Mouse (Mus musculus) midbrain, embryonic 13.5 days (tissue): Measurements from ENCODE around the gene Peg10. TPM values are rescaled to one million over a fixed set of nuclear protein-coding genes. Genes with fewer than 3 reads are reported as not detected.
A peak's percentile ranks its signal among the peaks of the same experiment; 100 is the strongest.

Experiments
- ATAC-seq: fragments of 200-750 bp; cut with Nextera tagmentation; 2 replicates; pipeline ENCODE4 v1.8.0; 2017; ENCODE audit warnings: mild to moderate bottlenecking, moderate TSS enrichment, moderate library complexity
- H3K27ac ChIP-seq: fragments of 300-500 bp; sonication (generic); 2 replicates; pipeline ENCODE4 v1.5.1; 2015; ENCODE audit warnings: inconsistent platforms, mild to moderate bottlenecking, moderate library complexity
- H3K27me3 ChIP-seq: fragments of 300-500 bp; sonication (generic); 2 replicates; pipeline ENCODE4 v1.6.1; 2015; ENCODE audit warnings: mild to moderate bottlenecking, inconsistent platforms
- H3K36me3 ChIP-seq: fragments of 300-500 bp; sonication (generic); 2 replicates; pipeline ENCODE4 v1.6.1; 2015; ENCODE audit warnings: mild to moderate bottlenecking, inconsistent platforms
- H3K4me1 ChIP-seq: fragments of 300-500 bp; sonication (generic); replicated peaks from 2 replicates; pipeline ENCODE4 v1.6.1; 2015; ENCODE audit warnings: inconsistent platforms
- H3K4me2 ChIP-seq: fragments of 300-500 bp; sonication (generic); replicated peaks from 2 replicates; pipeline ENCODE4 v1.6.1; 2015; ENCODE audit warnings: moderate library complexity, mild to moderate bottlenecking, inconsistent platforms
- H3K4me3 ChIP-seq: fragments of 300-500 bp; sonication (generic); replicated peaks from 2 replicates; pipeline ENCODE4 v1.5.1; 2015; ENCODE audit warnings: mild to moderate bottlenecking, inconsistent platforms
- H3K9ac ChIP-seq: fragments of 300-500 bp; sonication (generic); replicated peaks from 2 replicates; pipeline ENCODE4 v1.6.1; 2015; ENCODE audit warnings: mild to moderate bottlenecking, inconsistent platforms
- H3K9me3 ChIP-seq: fragments of 300-500 bp; sonication (generic); 2 replicates; pipeline ENCODE4 v1.6.1; 2016; ENCODE audit warnings: mild to moderate bottlenecking, inconsistent platforms
- WGBS: fragments of 180-500 bp; shearing (Covaris S2); methylation state at CpG from one replicate; pipeline ENCODE4 v1.1.7; 2015; 5-methylcytosine and 5-hydroxymethylcytosine counted together
- polyA plus RNA-seq: library from polyadenylated mRNA; unstranded; fragments of >200 nt; fragmentation: Nextera tagmentation; extraction: Ambion mirVana; gene quantifications from 2 replicates; pipeline ENCODE4 v1.2.1, GENCODE M21; 2015

Gene Peg10
- polyA plus RNA-seq, 1 experiment from 2014 or later = 7.3 TPM

DNA sequence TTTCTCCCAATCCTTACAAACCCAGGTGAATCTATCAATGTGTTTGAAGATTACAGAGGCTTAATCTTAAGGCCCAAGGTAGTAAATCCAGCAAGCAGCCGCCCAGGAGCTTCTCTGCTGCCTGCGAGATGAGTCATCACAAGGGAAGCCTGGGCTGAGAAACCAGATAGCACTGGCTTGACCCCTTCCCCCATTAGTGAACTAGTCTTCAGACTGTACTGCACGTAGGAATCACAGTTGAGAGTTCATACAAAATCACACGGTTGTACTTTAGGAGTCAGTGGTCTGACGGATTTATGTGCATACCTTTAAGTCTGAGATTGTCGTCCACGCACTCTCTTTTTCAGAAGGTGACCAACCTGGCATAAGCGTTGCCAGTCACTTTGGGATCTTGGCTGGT lies 13.9 kb upstream of the Peg10 start:
- ATAC-seq = no peak
- no peaks in the 10 kb centered on the region for H3K9me3 ChIP-seq
- WGBS = 82% methylated on average over 8 of the region's 8 CpGs

DNA sequence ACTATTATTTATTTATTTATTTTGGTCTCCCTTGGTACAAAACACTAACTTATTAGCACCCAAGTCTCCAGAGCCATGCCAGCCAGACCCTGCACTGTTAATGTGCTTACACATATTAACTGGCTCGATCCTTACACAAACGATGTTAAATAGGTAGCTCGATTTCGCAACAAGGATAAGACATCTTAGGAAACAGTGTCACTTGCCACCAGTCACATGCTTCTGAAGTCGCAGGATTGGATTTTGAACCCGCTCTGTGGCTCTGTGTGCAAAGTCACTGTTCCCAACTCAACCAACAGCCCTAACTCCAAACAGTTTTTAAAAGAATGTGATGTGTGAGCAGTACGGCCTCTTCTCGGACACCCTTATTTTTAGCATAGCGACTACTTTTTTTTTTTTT lies 10.7 kb upstream of the Peg10 start:
- Histone ChIP-seq H3K9me3 (no peaks in the 10 kb centered on the region), H3K27me3 (no peaks in the 10 kb centered on the region), H3K4me2 (no peak overlapping the region), H3K4me1 (peaks cover 44% of the 10 kb centered on the region), H3K36me3 (no peaks in the 10 kb centered on the region), H3K9ac (no peak overlapping the region), H3K4me3 (no peak overlapping the region), H3K27ac (no peak overlapping the region)
- ATAC-seq = no peak
- 81% methylated on average over 9 of the region's 9 CpGs for WGBS

More for the DNA sequence above, 13.9 kb upstream of the Peg10 start:
- Histone ChIP-seq H3K4me1 (peaks cover 15% of the 10 kb centered on the region), H3K9ac (no peak overlapping the region), H3K36me3 (no peaks in the 10 kb centered on the region), H3K27ac (no peak overlapping the region), H3K4me3 (no peak overlapping the region), H3K27me3 (no peaks in the 10 kb centered on the region), H3K4me2 (no peak overlapping the region)

DNA sequence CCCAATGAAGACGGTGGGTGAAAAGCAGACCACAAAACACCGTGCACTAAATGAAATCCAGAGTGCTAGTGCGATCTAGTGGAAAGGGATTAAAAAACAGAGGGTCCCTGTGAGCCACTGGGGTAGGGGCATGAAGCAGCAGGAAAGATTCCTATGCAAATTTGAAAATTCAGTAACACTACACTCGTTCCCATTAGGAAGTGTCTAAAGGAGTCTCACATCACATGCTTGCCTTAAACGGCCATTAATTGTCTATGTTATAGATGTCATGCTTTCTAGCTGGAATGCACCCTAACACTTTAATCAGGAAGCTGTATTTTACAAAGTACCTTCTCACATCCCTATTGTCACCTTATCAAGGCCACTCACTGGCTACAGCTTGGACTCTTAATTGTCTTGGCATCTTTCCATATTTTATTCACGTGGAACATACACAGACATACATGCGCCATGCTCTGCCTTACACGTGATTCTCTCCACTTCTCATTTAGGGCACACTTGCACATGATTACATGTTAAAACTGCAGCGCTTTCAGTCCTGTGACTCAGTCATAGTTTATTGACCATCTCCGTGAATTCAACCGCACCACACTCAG lies 9.0 kb upstream of the Peg10 start:
- Histone ChIP-seq H3K4me2 (peak overlapping the region; percentile 22; the same call in 1 of the 2 replicates), H3K36me3 (no peaks in the 10 kb centered on the region), H3K4me1 (peaks cover 59% of the 10 kb centered on the region), H3K9me3 (no peaks in the 10 kb centered on the region), H3K27ac (no peak overlapping the region), H3K27me3 (no peaks in the 10 kb centered on the region), H3K9ac (no peak overlapping the region), H3K4me3 (no peak overlapping the region)
- ATAC-seq = peak; percentile 34; the same call in 1 of the 2 replicates
- WGBS = 20% methylated on average over 11 of the region's 11 CpGs

DNA sequence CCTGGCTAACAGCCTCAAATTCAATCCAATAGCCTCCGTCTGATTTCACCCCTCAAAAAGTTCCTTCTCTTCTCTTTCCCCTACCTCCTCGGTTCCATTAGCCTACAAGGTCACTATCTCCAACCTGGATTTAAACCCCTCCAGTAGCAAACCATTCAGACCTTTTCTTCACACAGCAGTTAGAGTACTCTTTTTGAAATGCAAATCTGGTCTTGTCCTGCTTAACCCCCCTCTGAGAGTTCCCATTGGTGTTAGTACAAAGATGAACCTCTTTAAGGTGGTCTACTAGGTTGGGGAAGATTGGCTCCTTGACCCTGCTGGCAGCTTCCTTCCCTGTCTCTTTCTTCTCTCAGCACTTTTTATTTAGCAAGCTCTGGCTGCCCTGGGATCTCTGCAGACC lies 8.4 kb upstream of the Peg10 start:
- 3% methylated on average over 2 of the region's 2 CpGs for WGBS
- Histone ChIP-seq H3K27ac (no peak overlapping the region), H3K4me1 (peaks cover 62% of the 10 kb centered on the region), H3K4me2 (peak overlapping the region; percentile 22; the same call in 1 of the 2 replicates), H3K9me3 (no peaks in the 10 kb centered on the region), H3K4me3 (no peak overlapping the region), H3K36me3 (no peaks in the 10 kb centered on the region), H3K9ac (no peak overlapping the region), H3K27me3 (no peaks in the 10 kb centered on the region)
- ATAC-seq = 0 out of 2 replicates have a peak, but pooled peaks have one; percentile 13

DNA sequence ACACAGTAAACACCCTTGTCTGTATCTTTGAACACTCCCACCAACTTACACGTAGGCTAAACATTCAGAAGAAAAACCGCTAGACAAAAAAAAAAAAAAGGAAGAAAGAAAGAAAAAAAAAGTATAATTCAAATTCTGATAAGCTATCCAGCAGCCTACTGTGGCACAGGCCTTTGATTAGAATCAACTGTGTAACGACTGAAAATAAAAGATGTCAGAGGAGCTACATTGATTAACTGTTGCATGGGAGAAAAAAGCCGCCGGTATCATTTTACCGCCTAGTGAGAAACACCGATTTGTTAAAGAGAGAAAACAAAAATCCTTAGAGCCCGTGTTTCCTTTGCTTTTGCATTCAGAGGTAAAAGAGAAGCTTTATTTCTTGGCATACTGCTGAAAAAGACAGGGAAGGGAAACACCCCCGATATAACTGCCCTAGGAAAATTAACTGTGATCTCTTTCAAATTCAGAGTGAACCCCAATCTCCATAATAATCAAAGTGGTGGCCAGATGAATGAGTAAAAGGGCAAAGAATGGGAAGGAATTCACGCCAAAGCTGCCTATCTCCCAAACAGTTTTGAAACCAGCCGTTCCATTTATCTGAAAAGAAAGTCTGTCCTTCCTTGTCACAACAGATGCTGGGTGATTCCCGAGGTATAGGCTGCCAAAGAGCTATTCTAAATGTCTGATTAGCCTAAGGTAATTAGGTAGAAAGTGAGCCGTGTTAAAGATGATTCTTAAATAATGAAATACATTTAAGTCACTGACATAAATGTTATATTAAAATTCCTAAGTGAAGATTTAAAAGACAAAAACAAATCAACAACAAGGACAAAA lies 7.4 kb upstream of the Peg10 start:
- H3K9me3 ChIP-seq = no peaks in the 10 kb centered on the region
- H3K9ac ChIP-seq = peak overlapping the region; percentile 23; the same call in 1 of the 2 replicates
- no peak for ATAC-seq
- H3K27me3 ChIP-seq = no peaks in the 10 kb centered on the region
- WGBS = 5% methylated on average over 13 of the region's 13 CpGs
- H3K4me2 ChIP-seq = peak overlapping the region; percentile 40
- H3K36me3 ChIP-seq = no peaks in the 10 kb centered on the region
- peak overlapping the region; percentile 21; the same call in 1 of the 2 replicates for H3K27ac ChIP-seq
- H3K4me3 ChIP-seq = no peak overlapping the region; the same call in 1 of the 2 replicates
- H3K4me1 ChIP-seq = peaks cover 59% of the 10 kb centered on the region

DNA sequence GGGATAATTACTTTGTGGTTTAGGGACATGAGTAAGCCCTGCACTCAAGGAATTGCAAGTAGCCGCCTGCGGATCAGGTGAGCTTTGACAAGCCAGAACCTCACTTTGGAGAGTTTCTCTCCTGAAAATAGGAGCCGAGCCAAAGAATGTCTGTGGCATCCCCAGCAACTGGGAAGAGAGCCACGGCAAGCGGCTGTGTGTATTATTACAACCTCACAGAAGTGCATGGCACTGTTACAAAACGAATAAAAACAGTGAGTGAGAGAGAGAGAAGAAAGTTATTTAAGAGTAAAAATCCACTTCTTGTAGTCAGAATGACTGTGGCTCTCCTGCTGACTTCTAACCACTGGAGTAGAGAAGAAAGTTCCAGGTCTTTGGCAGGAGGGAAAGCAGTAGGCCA lies 6.6 kb upstream of the Peg10 start:
- no peaks in the 10 kb centered on the region for H3K36me3 ChIP-seq
- H3K4me1 ChIP-seq = peaks cover 58% of the 10 kb centered on the region
- WGBS = 16% methylated on average over 6 of the region's 6 CpGs
- no peak for ATAC-seq
- no peak overlapping the region for H3K4me2 ChIP-seq
- H3K9ac ChIP-seq = no peak overlapping the region
- no peak overlapping the region for H3K4me3 ChIP-seq
- H3K27ac ChIP-seq = peak overlapping the region; percentile 11; the same call in 1 of the 2 replicates
- no peaks in the 10 kb centered on the region for H3K27me3 ChIP-seq
- H3K9me3 ChIP-seq = no peaks in the 10 kb centered on the region

DNA sequence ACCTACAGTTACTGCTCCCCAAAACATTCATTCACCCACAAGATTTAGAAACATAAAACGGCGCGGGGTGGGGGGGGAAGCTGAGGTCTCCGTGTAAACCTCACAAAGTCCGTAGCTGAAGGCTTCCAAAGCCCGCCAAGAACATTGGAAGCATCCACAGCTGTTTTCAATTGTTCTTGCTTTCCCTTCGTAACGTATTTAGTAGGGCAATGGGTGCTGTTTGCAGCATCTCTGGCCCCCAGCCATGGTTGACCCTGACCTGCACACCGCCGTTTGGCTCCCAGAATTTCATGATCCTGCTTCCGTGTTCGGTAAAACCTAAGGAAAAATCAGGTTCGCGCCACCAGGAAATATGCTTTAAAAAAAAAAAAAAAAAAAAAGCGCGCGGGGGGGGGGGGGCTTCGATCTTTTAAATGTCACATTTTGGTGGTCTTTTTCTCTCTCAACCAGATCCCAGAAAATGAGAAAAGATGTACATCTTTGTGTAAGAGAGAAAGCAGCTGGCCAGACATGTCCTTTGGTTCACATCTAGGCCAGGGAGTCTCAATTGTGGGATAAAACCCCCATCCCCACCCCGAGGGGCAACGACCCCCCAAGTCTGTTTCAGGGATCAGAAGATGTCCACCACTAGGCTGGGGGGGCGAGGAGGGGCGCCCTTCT lies 940 bp upstream of the Peg10 start:
- Histone ChIP-seq H3K9ac (peak overlapping the region; percentile 76), H3K27me3 (no peaks in the 10 kb centered on the region), H3K27ac (peak overlapping the region; percentile 87), H3K4me1 (peaks cover 20% of the 10 kb centered on the region), H3K4me3 (peak overlapping the region; percentile 57), H3K9me3 (peaks cover 13% of the 10 kb centered on the region; the same call in 1 of the 2 replicates), H3K4me2 (peak overlapping the region; percentile 67), H3K36me3 (no peaks in the 10 kb centered on the region)
- WGBS = 49% methylated on average over 22 of the region's 22 CpGs
- no peak for ATAC-seq

DNA sequence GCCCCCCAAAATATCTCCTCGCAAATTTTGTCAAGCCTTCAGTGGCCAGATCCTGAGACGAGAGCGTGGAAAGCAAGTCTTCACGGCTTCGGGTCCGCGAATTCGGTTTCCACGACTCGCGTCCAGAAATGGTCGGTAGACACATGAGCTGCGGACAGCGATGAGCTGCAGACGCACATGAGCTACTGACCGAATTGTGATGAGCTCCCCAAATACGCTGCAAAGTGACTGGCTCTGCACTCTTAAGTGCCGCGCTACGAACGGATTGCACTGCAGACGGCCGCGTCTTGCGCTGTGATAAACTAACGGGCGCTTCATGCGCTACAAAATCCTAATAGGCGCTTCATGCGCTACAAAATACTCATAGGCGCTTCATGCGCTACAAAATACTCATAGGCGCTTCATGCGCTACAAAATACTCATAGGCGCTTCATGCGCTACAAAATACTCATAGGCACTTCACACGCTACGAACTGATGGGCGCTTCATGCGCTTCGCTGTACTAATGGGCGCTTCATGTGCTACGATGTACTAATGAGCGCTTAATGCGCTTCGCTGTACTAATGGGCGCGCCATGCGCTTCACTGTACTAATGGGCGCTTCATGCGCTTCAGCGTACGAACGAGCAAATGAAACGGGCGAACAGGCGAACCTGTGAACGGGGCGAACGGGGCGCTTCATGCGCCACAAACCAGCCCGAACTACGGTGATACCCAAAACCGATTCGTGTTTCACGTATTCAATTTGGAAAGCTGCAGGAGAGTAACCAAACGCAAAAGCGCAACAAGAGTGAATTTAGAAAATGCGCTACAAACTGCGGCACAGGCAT lies 785 bp downstream of the Peg10 start:
- Histone ChIP-seq H3K27ac (peak overlapping the region; percentile 56), H3K9ac (peak overlapping the region; percentile 53), H3K4me3 (peak overlapping the region; percentile 57), H3K4me1 (peaks cover 5% of the 10 kb centered on the region; the same call in 1 of the 2 replicates), H3K27me3 (no peaks in the 10 kb centered on the region), H3K9me3 (peaks cover 13% of the 10 kb centered on the region; the same call in 1 of the 2 replicates), H3K36me3 (no peaks in the 10 kb centered on the region), H3K4me2 (peak overlapping the region; percentile 67)
- ATAC-seq = peak; percentile 19; the same call in 1 of the 2 replicates
- 55% methylated on average over 71 of the region's 71 CpGs for WGBS

DNA sequence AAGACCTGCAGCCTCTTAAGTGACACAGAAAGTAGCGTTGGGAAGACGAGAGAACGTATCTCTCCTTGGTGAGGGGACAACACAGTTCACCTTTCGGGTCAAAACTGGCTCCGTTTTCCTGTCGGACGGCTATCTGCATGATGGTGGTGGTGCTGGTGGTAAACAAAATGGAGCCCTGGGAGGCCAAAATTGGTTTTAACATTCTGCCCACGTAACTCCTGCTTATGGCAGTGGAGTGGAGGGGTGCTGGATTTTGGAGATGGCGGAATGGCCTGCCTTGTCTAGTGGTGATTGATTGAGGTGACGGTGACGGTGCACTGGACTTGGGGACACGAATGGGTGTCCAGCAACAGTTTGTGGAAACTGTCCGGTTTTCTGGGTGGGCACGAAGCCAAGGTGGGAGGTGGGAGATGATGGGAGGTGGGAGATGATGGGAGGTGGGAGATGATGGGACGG lies 1.4 kb downstream of the Peg10 start:
- 62% methylated on average over 15 of the region's 15 CpGs for WGBS
- Histone ChIP-seq H3K36me3 (no peaks in the 10 kb centered on the region), H3K4me1 (no peaks in the 10 kb centered on the region), H3K4me3 (peak overlapping the region; percentile 57), H3K4me2 (peak overlapping the region; percentile 67), H3K9ac (peak overlapping the region; percentile 46; the same call in 1 of the 2 replicates), H3K27me3 (no peaks in the 10 kb centered on the region), H3K27ac (peak overlapping the region; percentile 56; the same call in 1 of the 2 replicates), H3K9me3 (peaks cover 13% of the 10 kb centered on the region; the same call in 1 of the 2 replicates)
- peak; percentile 44 for ATAC-seq

DNA sequence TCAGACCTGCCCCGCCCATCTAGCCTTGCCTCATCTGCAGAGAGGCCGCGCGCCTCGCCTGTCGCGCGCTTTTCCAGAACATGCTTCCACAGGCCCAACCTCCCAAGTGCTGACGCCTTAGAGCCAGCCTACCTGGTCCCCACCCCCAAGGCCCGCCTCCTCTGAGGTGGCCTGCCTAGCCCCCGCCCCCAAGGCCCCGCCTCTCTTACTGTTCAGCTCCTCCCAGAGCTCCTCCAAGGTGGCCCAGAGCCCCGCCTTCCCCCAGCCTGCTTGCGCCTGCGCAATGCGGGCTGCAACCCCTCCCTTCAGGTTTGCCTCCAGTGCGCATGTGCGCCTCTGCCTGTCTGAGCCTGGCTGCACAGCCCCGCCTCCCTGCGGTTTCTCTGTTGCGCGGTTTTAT lies 2.0 kb downstream of the Peg10 start:
- Histone ChIP-seq H3K36me3 (no peaks in the 10 kb centered on the region), H3K4me3 (peak overlapping the region; percentile 57), H3K9me3 (peaks cover 13% of the 10 kb centered on the region; the same call in 1 of the 2 replicates), H3K4me2 (peak overlapping the region; percentile 67), H3K27me3 (no peaks in the 10 kb centered on the region), H3K27ac (no peak overlapping the region), H3K9ac (no peak overlapping the region), H3K4me1 (no peaks in the 10 kb centered on the region)
- WGBS = 59% methylated on average over 20 of the region's 22 CpGs
- peak; percentile 91 for ATAC-seq

DNA sequence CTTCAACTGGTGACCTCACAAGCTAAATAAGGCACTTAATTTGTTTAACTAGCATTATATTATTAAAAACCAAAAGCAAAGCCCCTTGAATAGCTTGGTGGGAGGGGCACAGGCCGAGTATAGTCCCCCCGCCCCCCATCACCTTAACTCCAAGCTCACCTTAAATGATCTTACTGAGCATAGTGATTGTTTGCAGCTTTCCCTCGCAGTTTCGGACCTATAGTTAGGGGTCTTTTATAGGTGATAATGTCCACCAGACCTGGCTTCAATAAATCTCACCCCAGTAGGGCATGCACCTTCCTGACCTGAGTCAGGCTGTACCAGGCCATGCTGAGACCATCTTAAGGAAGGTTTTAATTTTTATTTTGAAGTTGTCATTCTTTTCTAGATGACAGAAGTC lies 4.2 kb downstream of the Peg10 start:
- WGBS = 89% methylated on average over 4 of the region's 4 CpGs
- peaks cover 21% of the 10 kb centered on the region for H3K36me3 ChIP-seq
- H3K27me3 ChIP-seq = no peaks in the 10 kb centered on the region
- peaks cover 19% of the 10 kb centered on the region; the same call in 1 of the 2 replicates for H3K9me3 ChIP-seq
- no peak overlapping the region for H3K9ac ChIP-seq
- ATAC-seq = no peak
- H3K27ac ChIP-seq = no peak overlapping the region
- H3K4me1 ChIP-seq = no peaks in the 10 kb centered on the region
- no peak overlapping the region for H3K4me3 ChIP-seq
- H3K4me2 ChIP-seq = no peak overlapping the region
